Mouse (Mus musculus): Measurements from ENCODE around the gene Lamb2. TPM values are rescaled to one million over a fixed set of nuclear protein-coding genes. Genes with fewer than 3 reads are reported as not detected.

Gene Lamb2
- total and polyA plus RNA-seq, 2 experiments from 2014 or later = 16.0 to 77.5 TPM

DNA sequence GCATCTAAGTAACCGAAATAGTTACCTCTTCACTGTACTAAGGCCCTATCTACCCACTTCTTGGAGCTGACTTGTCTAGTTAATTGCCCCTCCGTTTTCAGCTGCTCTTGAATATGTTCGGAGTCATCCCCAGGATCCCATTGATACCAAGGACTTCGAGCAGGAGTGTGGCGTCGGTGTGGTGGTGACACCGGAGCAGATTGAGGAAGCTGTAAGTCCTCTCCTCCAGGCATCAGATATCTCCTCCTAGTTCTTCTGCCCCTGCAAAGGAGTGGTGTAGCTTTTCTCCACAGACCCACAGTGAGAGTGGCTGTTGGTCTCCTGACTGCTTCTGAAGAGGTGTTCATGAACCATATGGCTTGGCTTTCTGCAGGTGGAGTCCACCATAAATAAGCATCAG is 29.2 kb downstream of the Lamb2 start:
- TF ChIP-seq CTCF (IDR thresholded peaks at IDR 0.05; ENCODE audit: low read depth) = no peak
- Histone ChIP-seq H3K27me3 (ENCODE audit: insufficient read depth, low read length) (no peaks in the 10 kb centered on the region), H3K27ac (no peak overlapping the region), H3K4me1 (ENCODE audit: insufficient read depth, low read length) (peaks cover 11% of the 10 kb centered on the region; the same call in 1 of the 2 replicates), H3K9me3 (ENCODE audit: low read length) (no peaks in the 10 kb centered on the region), H3K4me2 (ENCODE audit: low read depth, low read length) (peak overlapping the region; percentile 87), H3K36me3 (ENCODE audit: insufficient read depth, low read length) (peaks cover 38% of the 10 kb centered on the region), H3K4me3 (ENCODE audit: low read length) (peak overlapping the region; percentile 71), H3K9ac (replicated peaks; ENCODE audit: low read length) (peak overlapping the region; percentile 67; the same call in 1 of the 2 replicates)
- ATAC-seq = no peak
- no peak for DNase-seq (ENCODE audit: low spot score)
- WGBS = 89% methylated on average over 7 of the region's 7 CpGs

DNA sequence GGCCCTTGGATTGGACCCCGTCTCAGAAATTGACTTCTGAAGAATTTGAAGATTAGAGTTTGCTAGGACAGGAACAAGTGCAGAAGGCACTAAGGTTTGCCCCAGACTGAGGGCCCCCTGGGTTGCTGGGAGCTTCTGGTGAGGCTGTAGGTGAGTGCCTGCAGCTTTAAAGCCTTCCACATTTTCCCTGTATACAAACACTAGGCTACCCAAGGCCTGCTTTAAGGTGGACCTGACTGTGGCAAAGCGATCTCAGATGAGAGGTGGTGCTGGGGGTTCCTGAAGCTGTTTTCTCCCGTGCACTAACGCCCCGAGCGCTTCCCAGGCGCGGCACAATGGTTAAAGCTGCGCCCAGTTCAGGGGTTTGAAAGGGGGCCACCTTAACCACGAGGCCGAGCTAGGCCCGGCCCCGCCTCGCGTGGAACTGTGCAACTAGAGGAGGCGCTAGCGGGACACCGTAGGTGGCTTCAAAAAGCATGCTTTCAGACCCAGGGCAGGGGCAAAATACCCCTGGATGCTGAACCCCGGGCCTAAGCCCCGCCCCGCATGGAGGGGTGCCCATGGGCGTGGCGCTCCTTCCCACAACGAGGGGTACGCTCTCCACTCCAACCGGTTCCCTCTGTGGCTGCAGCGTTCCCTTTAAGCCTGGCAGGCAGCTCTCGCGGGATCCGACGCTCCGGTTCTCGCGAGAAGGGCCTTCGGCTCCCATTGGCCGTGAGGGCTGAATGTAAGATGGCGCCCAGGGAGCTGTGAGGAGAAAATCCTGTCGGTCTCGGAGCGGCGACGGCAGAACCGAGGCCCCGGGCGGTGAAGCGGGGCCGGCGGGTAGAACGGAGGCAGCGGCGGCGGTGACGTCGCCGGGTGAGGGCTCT is 37.1 kb downstream of the Lamb2 start, which contains the start of gene Qrich1:
TSS of gene Qrich1 (plus strand) at position 427 of the 872 bp plus-strand sequence.
- peak; percentile 98 for ATAC-seq
- peak; percentile 99 for DNase-seq (ENCODE audit: low spot score)
- H3K36me3 ChIP-seq (ENCODE audit: insufficient read depth, low read length) = peaks cover 42% of the 10 kb centered on the region
- peak; percentile 40 for TF ChIP-seq CTCF (IDR thresholded peaks at IDR 0.05; ENCODE audit: low read depth)
- H3K27ac ChIP-seq = peak within 1 kb of the TSS; percentile 99
- H3K4me3 ChIP-seq (ENCODE audit: low read length) = peak within 1 kb of the TSS; percentile 92
- under 1% methylated on average over 54 of the region's 55 CpGs for WGBS
- H3K4me2 ChIP-seq (ENCODE audit: low read depth, low read length) = peak within 1 kb of the TSS; percentile 83
- H3K27me3 ChIP-seq (ENCODE audit: insufficient read depth, low read length) = no peaks in the 10 kb centered on the region
- peaks cover 13% of the 10 kb centered on the region; the same call in 1 of the 2 replicates for H3K4me1 ChIP-seq (ENCODE audit: insufficient read depth, low read length)
- no peaks in the 10 kb centered on the region for H3K9me3 ChIP-seq (ENCODE audit: low read length)
- H3K9ac ChIP-seq (replicated peaks; ENCODE audit: low read length) = peak within 1 kb of the TSS; percentile 93

DNA sequence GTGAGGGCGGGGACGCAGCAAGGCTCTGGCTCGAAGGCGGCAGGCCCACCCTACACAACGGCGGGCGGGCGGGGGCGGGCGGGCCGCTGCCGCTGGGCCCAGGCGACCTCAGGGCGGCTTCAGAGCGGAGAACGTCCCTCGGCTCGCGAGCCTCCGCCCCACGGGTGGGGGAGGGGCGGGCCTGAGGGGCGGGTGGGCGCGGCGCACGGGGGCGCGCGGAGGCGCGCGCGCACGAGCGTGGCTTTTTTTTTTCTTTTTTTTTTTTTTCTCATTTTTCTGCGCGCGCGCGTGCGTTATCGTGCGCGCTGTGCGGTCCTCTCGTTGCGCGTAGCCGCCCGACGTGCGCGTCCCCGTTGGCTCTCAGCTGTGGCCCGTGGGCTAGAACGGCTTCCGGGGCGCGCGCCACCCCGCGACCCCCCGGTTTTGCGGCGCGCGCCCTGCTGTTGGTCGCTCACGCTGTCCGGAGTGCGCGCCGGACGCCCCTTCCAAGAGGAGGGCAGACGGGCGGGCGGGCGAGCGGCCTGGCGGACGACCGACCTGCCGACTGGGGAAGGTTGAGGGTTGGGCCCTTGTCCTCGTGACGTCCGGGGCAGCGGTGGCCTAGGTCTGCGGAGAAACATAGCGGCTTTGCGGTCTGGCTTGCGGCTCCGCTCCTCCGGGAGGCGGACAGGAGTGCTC is 37.9 kb downstream of the Lamb2 start:
- peak overlapping the region; percentile 83 for H3K4me2 ChIP-seq (ENCODE audit: low read depth, low read length)
- TF ChIP-seq CTCF (IDR thresholded peaks at IDR 0.05; ENCODE audit: low read depth) = no peak
- under 1% methylated on average over 72 of the region's 95 CpGs for WGBS

DNA sequence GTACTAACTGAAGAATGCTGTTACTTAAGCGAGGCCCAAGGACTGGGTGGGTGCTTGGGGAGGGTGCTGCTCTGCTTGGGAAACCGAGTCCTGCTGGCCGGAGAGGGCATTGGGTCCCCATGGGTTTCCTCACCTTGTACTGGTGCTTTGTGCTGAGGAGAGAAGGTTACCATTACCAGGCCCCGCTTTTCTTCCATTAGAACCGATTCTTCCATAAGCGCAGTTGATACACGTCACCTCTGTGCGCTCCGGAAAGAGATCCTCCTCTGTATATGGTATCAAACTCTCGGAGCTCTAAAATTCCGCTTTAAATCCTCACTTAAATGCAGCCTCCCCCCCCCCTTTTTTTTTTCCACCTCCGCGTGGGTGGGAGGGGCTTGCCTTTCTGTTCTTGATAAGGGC is 38.4 kb downstream of the Lamb2 start:
- peak overlapping the region; percentile 83 for H3K4me2 ChIP-seq (ENCODE audit: low read depth, low read length)
- DNase-seq (ENCODE audit: low spot score) = peak; percentile 73
- 0% methylated on average over 13 of the region's 13 CpGs for WGBS
- TF ChIP-seq CTCF (IDR thresholded peaks at IDR 0.05; ENCODE audit: low read depth) = no peak
- H3K27ac ChIP-seq = peak overlapping the region; percentile 99
- H3K27me3 ChIP-seq (ENCODE audit: insufficient read depth, low read length) = no peaks in the 10 kb centered on the region
- H3K4me1 ChIP-seq (ENCODE audit: insufficient read depth, low read length) = peaks cover 13% of the 10 kb centered on the region; the same call in 1 of the 2 replicates
- H3K9me3 ChIP-seq (ENCODE audit: low read length) = no peaks in the 10 kb centered on the region
- peak overlapping the region; percentile 92 for H3K4me3 ChIP-seq (ENCODE audit: low read length)
- peak overlapping the region; percentile 93 for H3K9ac ChIP-seq (replicated peaks; ENCODE audit: low read length)
- peaks cover 30% of the 10 kb centered on the region for H3K36me3 ChIP-seq (ENCODE audit: insufficient read depth, low read length)
- ATAC-seq = peak; percentile 11

More for the DNA sequence above, 37.9 kb downstream of the Lamb2 start:
- Histone ChIP-seq H3K9ac (replicated peaks; ENCODE audit: low read length) (peak overlapping the region; percentile 93), H3K27me3 (ENCODE audit: insufficient read depth, low read length) (no peaks in the 10 kb centered on the region), H3K27ac (peak overlapping the region; percentile 99), H3K36me3 (ENCODE audit: insufficient read depth, low read length) (peaks cover 35% of the 10 kb centered on the region), H3K4me1 (ENCODE audit: insufficient read depth, low read length) (peaks cover 13% of the 10 kb centered on the region; the same call in 1 of the 2 replicates), H3K9me3 (ENCODE audit: low read length) (no peaks in the 10 kb centered on the region), H3K4me3 (ENCODE audit: low read length) (peak overlapping the region; percentile 92)
- DNase-seq (ENCODE audit: low spot score) (peak; percentile 95), ATAC-seq (peak; percentile 83)

DNA sequence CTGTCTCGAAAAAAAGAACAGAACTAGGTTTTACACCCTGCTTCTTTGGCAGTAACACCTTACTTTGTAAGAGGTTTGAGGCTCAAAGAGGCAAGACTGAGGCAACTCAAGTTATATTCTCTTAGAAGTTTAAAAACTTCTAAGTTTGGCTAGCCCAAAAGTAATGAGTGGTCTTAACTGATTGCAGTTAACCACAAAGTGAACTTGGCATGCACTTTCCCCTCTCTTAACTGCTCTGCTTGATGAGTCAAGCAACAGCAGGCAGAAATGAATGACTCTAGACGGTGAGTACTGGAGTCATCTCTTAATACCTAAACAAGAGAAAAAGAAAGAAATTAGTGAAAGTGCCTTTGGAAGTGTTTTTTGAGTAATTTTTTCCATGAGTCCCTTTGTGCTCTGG is 42.1 kb downstream of the Lamb2 start:
- Histone ChIP-seq H3K9ac (replicated peaks; ENCODE audit: low read length) (no peak overlapping the region), H3K4me2 (ENCODE audit: low read depth, low read length) (no peak overlapping the region), H3K27me3 (ENCODE audit: insufficient read depth, low read length) (no peaks in the 10 kb centered on the region), H3K4me3 (ENCODE audit: low read length) (no peak overlapping the region), H3K36me3 (ENCODE audit: insufficient read depth, low read length) (no peaks in the 10 kb centered on the region), H3K4me1 (ENCODE audit: insufficient read depth, low read length) (peaks cover 9% of the 10 kb centered on the region; the same call in 1 of the 2 replicates), H3K27ac (no peak overlapping the region), H3K9me3 (ENCODE audit: low read length) (no peaks in the 10 kb centered on the region)
- 78% methylated on average over 2 of the region's 2 CpGs for WGBS
- DNase-seq (ENCODE audit: low spot score) = no peak
- TF ChIP-seq CTCF (IDR thresholded peaks at IDR 0.05; ENCODE audit: low read depth) = no peak
- ATAC-seq = no peak

DNA sequence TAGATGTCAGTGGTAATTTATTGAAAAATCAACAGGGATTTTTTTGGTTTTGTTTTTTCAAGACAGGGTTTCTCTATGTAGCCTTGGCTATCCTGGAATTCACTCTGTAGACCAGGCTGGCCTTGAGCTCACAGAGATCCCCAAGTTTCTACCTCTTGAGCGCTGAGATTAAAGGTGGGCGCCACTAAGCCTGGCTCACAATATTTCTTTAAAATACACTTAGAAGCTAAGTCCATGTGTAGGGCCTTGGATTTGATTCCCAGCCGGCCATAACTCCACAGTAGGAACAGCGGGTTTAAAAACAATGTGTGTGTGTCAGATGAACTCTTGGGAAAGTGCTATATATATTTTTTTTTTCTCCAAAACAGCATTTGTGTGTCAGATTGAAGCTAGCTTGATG is 43.8 kb downstream of the Lamb2 start:
- WGBS = 96% methylated on average over 4 of the region's 4 CpGs
- DNase-seq (ENCODE audit: low spot score) (no peak), ATAC-seq (no peak)
- H3K9ac ChIP-seq (replicated peaks; ENCODE audit: low read length) = no peak overlapping the region
- peaks cover 9% of the 10 kb centered on the region; the same call in 1 of the 2 replicates for H3K4me1 ChIP-seq (ENCODE audit: insufficient read depth, low read length)
- H3K4me2 ChIP-seq (ENCODE audit: low read depth, low read length) = no peak overlapping the region
- H3K4me3 ChIP-seq (ENCODE audit: low read length) = no peak overlapping the region
- H3K27me3 ChIP-seq (ENCODE audit: insufficient read depth, low read length) = no peaks in the 10 kb centered on the region
- peaks cover 2% of the 10 kb centered on the region; the same call in 1 of the 2 replicates for H3K36me3 ChIP-seq (ENCODE audit: insufficient read depth, low read length)
- TF ChIP-seq CTCF (IDR thresholded peaks at IDR 0.05; ENCODE audit: low read depth) = no peak
- no peak overlapping the region for H3K27ac ChIP-seq
- no peaks in the 10 kb centered on the region for H3K9me3 ChIP-seq (ENCODE audit: low read length)
